Mouse (Mus musculus) cortical plate, adult 2 months (tissue): Measurements from ENCODE around the gene Bmp6.

Experiments used
- CTCF ChIP-seq: fragments of 200-500 bp; IDR thresholded peaks from 2 replicates; pipeline ENCODE4 v1.5.1; 2011; ENCODE audit warnings: mild to moderate bottlenecking, control low read depth, low read length; ENCODE audit not compliant: insufficient read depth; ENCODE audit errors: extremely low read depth
- POLR2A ChIP-seq: fragments of 200-500 bp; IDR thresholded peaks from 2 replicates; pipeline ENCODE4 v1.6.1; 2011; ENCODE audit warnings: mild to moderate bottlenecking, low read length, control low read depth; ENCODE audit not compliant: insufficient read depth; ENCODE audit errors: extremely low read depth

DNA sequence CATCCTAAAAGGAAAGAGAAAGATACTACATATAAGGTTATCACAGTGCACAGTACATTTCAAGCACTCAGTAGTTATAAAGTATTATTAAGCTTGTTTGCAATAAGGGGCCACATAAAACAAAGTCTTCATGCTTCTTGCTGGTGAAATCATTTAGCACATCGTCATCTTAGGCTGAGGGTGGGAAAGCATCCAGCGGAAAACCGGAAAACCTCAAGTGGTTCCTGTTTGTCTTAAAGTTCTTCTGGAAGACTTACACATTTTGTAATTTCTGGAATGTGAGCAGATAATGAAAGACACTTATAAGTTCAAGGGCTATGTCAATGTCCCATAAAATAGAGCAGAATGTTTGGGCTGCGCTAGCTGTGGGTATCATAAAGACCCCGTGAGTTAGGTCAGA lies 24.7 kb downstream of the Bmp6 start:
- TF ChIP-seq CTCF (no peak), POLR2A (no peak)
